Mouse (Mus musculus) urinary bladder, postnatal 14 days (tissue): Measurements from ENCODE around the gene S1pr2.
A peak's percentile ranks its signal among the peaks of the same experiment; 100 is the strongest.

Experiments used
- DNase-seq: peaks from one replicate; pipeline ENCODE4 v3.0.0; 2021; ENCODE audit warnings: low spot score

S1pr2 gene

DNA sequence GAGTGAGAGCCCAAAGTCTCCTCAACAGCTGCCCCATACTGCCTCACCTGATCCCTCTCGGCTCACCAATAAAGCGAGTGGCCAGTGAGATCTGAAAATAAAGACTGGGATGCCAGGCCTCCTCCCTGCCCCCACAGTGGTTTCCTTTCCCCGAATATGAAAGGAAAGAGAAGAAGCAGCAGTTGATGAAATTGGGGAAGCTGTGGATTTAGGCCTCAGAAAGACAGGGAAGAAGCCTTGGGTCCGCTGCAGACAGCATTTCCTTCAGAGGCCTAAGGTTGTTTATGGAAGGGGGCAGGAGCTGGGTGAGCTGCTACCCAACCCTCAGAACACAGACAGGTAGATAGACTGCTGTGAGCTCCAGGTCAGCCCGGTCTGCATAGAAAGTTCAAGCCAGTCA, 9.8 kb downstream of the S1pr2 start:
- no peak for DNase-seq

- no peak for DNase-seq
Measured at GRCm38 (mm10) chr9:20966008-20966407, 10.6 kb downstream of the S1pr2 start.

GRCm38 (mm10) chr9:20965606-20966005, 11.0 kb downstream of the S1pr2 start:
- no peak for DNase-seq

DNA sequence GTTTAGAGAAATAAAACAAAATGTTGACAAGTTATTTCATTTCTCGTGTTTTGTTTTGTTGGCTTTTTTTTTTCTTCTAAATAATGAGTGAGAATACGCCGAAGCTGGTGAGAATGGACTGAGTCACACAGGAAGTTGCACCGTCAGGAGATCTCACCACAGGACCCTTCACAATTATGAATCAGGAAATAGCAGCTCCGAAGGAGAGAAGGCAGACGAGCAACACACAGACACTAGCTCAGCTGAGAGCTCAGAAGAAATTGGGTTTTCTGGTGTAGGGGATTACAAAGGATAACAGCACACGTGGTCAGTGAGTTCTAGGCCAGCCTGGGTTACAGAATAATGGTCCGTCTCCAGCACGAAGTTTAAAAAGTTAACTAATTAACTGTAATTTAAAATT, 15.0 kb downstream of the S1pr2 start:
- no peak for DNase-seq

DNA sequence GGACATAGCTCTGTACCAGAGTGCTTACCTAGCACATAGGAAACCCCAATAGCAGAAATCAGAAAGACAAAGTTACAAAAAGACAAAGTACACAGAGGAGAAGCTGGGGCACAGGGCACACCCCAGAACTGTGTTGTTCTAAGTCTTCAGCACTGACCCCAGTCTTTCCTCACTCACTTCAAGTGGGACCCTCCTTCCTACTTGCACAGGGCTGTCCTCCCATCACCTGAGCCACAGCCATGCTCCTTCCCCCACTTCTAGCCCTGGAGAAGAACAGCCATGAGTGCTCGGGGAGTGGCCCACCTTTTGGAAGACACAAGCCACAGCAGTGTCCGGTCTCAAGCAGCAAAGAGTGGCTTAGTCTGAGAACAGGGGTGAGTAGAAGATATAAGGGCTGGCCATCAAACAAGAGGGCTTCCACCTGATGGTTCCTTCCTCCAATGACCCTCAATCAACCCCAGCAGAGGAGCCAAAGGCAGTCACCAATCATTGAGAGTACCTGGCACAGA, 17.1 kb downstream of the S1pr2 start, which contains the start of gene Dnmt1:
Gene Dnmt1, minus strand, starts transcription at position 459 of the 509 bp plus-strand sequence.
- DNase-seq, result no peak

- DNase-seq, result no peak
Measured at GRCm38 (mm10) chr9:20956989-20957388, 19.6 kb downstream of the S1pr2 start.

- DNase-seq, result peak; percentile 95
Measured at GRCm38 (mm10) chr9:20952520-20953227, 23.9 kb downstream of the S1pr2 start.

- DNase-seq, result no peak
Measured at GRCm38 (mm10) chr9:20951966-20952519, 24.5 kb downstream of the S1pr2 start.

DNA sequence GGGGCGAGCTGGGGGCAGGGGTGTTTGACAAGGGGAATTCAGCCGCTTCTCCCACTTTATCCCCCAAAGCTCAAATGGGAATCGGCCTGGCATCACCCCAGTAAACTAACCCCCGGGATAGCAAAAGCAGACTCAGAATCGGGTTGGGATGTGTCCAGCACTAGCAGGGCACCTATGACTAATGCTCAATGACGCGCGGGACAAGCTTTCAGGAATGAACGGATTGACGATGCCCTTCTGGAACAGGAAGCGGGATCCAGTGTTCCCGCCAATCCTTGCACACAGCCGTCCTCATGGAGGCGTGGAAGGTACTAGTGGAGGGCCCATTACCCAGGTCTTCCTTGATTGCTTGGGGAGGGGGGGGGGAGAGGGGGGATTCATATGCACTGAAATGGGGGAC, 25.1 kb downstream of the S1pr2 start:
- DNase-seq, result peak; percentile 60

DNA sequence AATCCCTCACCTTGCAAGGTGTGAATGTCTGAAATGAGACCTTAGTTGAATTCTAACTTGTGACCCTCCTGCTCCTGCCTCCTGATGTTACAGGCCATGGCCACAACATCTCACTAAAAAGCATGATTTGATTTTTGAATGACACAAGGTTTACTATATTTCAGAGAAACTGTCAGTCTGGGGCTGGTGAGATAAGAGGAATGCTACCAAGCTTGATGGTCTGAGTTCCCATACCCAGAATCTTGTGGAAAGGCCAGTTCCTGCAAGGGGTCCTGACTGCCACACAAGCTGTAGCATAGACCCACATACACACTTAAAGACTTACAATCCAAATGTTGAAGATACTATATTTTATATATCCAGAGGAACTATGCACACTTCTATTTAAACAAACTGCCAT, 26.2 kb downstream of the S1pr2 start:
- no peak for DNase-seq

- no peak for DNase-seq
Measured at GRCm38 (mm10) chr9:20946066-20946880, 30.3 kb downstream of the S1pr2 start.

DNA sequence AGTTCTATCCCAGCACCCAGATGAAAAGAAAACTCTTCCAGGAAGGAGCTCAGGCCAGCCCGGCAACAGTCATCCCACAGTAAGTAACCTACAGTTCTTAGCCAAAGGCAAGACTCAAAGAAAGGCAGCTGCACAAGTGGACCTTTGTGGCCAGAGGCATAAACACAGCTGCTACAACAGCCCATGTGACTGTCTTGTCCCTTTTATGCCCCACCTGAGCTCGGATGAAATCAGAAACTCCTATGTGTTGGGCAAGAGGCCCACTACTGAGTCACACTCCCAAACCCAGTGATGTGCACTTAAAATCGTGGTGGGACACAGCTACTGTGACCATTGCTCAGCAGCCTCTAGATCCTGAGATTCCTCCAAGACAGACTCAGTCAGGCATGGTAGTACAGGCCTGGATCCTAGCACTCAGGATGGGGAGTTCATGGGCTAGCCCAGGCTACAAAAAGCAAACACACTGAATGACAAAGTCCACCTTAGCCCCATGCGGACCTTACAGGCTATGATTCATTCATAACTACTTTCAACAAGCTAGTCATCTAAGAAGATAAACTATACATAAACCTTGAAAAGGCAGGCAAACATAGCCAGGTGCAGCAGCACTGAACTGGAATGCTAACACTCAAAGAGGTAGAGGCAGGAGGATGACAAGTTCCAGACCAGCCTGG, 31.7 kb downstream of the S1pr2 start:
- no peak for DNase-seq

DNA sequence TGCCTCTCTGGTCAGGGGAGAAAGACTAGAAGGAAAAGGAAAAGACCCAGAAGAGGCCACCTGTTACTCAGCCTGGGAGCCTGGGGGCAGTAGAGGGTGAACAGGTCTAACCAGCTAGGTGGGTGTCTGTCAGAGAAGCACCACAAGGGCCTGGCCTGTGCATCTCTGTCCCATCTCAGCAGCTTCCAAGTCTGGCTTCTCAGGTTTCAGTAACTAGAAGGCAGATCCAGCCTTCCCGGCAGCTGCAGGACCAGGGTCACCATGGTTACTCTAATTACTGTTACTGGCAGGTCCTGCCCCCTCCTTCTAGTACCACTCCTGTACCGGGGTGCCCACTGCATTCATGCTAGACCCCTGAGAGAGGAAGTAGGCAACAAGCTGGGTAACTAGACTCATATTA, 32.7 kb downstream of the S1pr2 start:
- peak; percentile 34 for DNase-seq

GRCm38 (mm10) chr9:20943396-20943795, 33.2 kb downstream of the S1pr2 start:
- peak; percentile 57 for DNase-seq

DNA sequence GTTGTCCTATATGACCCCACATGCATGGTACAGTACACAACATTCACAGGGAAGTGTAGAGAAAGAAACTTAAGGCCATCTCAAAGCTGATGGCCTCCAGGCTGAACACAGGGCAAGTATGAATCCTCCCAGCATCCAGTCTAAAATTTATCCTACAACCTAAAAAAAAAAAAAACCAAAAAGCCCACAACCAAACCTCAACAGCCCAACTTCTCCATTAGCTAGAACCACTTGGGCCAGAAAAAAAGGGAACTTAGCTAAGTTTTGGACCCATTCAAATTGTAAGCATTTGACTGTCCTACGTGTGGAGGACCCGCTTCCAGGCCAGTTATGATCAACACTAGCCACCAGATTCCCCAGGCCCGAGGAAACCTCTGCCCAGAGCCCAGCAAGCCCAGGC, 53.3 kb downstream of the S1pr2 start:
- DNase-seq, result no peak

DNA sequence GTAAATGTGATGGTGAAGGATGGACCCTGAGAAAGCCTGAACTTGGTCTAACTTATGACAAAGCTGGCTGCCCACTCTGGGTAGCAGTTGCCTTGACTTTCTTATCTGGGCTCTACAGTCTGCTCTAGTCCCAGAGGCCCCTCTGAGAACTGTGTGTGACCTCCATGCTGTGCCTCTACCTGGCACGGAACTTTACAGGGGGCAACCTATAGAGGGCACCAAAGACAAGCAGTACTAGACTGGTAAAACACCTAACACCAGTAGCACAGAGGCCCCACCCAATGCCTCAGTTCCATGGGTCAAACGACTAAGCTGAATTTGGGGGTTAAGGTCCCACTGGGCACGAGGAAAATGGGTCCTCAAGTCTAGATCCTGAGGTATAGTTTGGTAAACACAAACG, 60.4 kb downstream of the S1pr2 start:
- no peak for DNase-seq
